Mouse (Mus musculus): Measurements from ENCODE around the gene Ptprb. TPM values are rescaled to one million over a fixed set of nuclear protein-coding genes. Genes with fewer than 3 reads are reported as not detected.

The Ptprb gene
- polyA plus RNA-seq, 1 experiment from 2014 or later = 3.2 TPM

DNA sequence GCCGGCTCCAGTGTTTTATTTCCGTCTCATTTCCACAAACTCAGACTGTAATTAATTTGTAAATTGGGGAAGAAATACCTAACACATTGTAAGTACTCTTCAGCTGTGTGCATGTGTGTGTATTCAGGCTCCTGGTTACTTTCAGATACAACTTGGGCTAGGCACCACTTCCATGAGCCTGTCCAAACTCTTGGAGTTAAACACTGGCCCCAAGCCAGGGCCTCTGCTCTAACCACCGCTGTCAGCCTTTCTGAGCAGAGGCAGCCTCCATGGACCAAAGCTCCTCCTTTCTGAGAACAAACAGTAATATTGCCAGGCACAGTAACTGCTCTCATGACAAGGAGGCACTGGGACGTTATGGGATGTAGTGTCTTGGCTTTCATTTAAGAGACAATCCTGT lies 101.5 kb downstream of the Ptprb start:
- Histone ChIP-seq H3K4me1 (ENCODE audit: control insufficient read depth, insufficient read depth, low read length) (no peaks in the 10 kb centered on the region), H3K36me3 (ENCODE audit: control insufficient read depth, insufficient read depth, low read length) (no peaks in the 10 kb centered on the region), H3K27me3 (replicated peaks; ENCODE audit: control insufficient read depth, insufficient read depth, low read length) (no peaks in the 10 kb centered on the region), H3K4me3 (ENCODE audit: low read length) (no peak overlapping the region), H3K9ac (ENCODE audit: low read depth, low read length) (no peak overlapping the region), H3K27ac (ENCODE audit: low read length) (no peak overlapping the region), H3K9me3 (ENCODE audit: control insufficient read depth, low read length) (no peaks in the 10 kb centered on the region), H3K4me2 (ENCODE audit: low read depth, low read length) (no peak overlapping the region)
- 57% methylated on average over 4 of the region's 4 CpGs for WGBS
- no peak for ATAC-seq

GRCm38 (mm10) chr10:116382826-116383685 lies 107.7 kb downstream of the Ptprb start:
- no peaks in the 10 kb centered on the region for H3K9me3 ChIP-seq (ENCODE audit: control insufficient read depth, low read length)
- H3K9ac ChIP-seq (ENCODE audit: low read depth, low read length) = no peak overlapping the region
- H3K27ac ChIP-seq (ENCODE audit: low read length) = no peak overlapping the region
- H3K27me3 ChIP-seq (replicated peaks; ENCODE audit: control insufficient read depth, insufficient read depth, low read length) = no peaks in the 10 kb centered on the region
- WGBS = 69% methylated on average over 13 of the region's 13 CpGs
- H3K4me2 ChIP-seq (ENCODE audit: low read depth, low read length) = no peak overlapping the region
- no peak for ATAC-seq
- H3K4me1 ChIP-seq (ENCODE audit: control insufficient read depth, insufficient read depth, low read length) = no peaks in the 10 kb centered on the region; the same call in 1 of the 2 replicates
- H3K36me3 ChIP-seq (ENCODE audit: control insufficient read depth, insufficient read depth, low read length) = no peaks in the 10 kb centered on the region
- no peak overlapping the region for H3K4me3 ChIP-seq (ENCODE audit: low read length)

DNA sequence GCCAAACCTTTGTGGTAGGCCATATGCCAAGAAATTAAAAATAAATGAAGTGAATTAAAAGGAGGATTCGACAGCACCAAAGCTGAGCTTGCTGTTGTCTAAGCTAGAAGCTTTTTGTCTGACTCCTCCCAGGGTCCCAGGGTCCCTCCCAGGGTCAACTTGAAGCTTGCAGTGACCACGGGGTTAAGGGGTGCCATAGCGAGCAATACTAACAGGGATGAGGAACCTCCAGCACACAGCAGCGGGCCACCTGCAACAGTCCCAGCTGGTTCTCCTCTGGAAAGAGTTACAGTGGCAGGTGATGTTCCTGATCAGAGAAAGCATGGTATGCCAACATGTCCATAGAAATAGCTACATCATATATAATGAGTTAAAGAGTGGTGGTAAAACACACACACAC lies 109.1 kb downstream of the Ptprb start:
- H3K4me3 ChIP-seq (ENCODE audit: low read length) = no peak overlapping the region
- no peak overlapping the region for H3K27ac ChIP-seq (ENCODE audit: low read length)
- ATAC-seq = no peak
- WGBS = 73% methylated on average over 4 of the region's 4 CpGs
- H3K9me3 ChIP-seq (ENCODE audit: control insufficient read depth, low read length) = no peaks in the 10 kb centered on the region
- no peaks in the 10 kb centered on the region for H3K27me3 ChIP-seq (replicated peaks; ENCODE audit: control insufficient read depth, insufficient read depth, low read length)
- no peak overlapping the region for H3K4me2 ChIP-seq (ENCODE audit: low read depth, low read length)
- H3K36me3 ChIP-seq (ENCODE audit: control insufficient read depth, insufficient read depth, low read length) = no peaks in the 10 kb centered on the region
- H3K9ac ChIP-seq (ENCODE audit: low read depth, low read length) = no peak overlapping the region
- no peaks in the 10 kb centered on the region; the same call in 1 of the 2 replicates for H3K4me1 ChIP-seq (ENCODE audit: control insufficient read depth, insufficient read depth, low read length)

DNA sequence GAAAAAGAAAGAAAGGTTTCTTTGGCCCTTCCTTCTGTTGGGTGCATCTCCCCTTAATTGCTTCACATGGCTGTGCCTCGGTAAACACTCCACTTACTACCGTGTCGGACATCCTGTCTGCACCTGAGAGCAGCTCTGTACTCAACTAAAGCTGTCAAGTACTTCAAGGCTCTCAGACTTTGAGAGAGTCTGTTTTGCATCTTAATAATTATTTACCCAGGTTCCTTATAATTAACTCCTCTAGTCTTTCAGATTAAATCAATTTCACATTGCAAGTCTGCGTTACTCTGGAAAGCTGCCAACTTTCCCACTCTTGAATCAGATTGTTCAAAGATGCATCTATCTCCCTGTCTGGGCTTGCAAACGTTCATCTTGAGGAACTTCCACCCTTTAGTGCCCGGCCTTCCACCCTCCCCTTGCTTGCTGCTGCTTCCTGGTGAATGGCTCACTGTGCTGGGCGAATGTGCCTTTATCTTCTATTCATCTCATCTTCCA lies 111.1 kb downstream of the Ptprb start:
- no peak overlapping the region for H3K4me2 ChIP-seq (ENCODE audit: low read depth, low read length)
- no peaks in the 10 kb centered on the region for H3K9me3 ChIP-seq (ENCODE audit: control insufficient read depth, low read length)
- H3K9ac ChIP-seq (ENCODE audit: low read depth, low read length) = no peak overlapping the region
- H3K27me3 ChIP-seq (replicated peaks; ENCODE audit: control insufficient read depth, insufficient read depth, low read length) = no peaks in the 10 kb centered on the region
- ATAC-seq = no peak
- 31% methylated on average over 7 of the region's 7 CpGs for WGBS
- H3K36me3 ChIP-seq (ENCODE audit: control insufficient read depth, insufficient read depth, low read length) = no peaks in the 10 kb centered on the region
- no peaks in the 10 kb centered on the region; the same call in 1 of the 2 replicates for H3K4me1 ChIP-seq (ENCODE audit: control insufficient read depth, insufficient read depth, low read length)
- H3K27ac ChIP-seq (ENCODE audit: low read length) = no peak overlapping the region
- no peak overlapping the region for H3K4me3 ChIP-seq (ENCODE audit: low read length)

DNA sequence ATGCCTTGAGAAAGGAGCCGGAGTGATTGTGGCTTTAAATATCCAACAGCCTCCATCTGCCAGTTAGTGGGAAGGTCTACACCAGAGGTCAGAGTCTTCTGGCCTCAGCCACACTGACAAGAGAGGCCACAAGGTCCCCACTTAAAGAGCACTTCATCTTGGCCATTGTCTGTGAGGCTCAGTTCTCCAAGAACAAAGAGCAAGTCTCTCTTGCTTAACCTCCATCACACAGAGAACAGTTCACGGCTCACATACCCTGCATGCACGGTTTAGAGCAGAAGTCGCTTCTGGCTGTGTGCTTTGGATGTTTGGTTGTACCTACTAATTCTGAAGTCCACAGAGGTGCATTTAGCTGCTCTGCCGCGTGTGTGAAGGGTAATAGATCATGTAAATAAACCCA lies 113.5 kb downstream of the Ptprb start:
- H3K4me3 ChIP-seq (ENCODE audit: low read length) = no peak overlapping the region
- H3K9me3 ChIP-seq (ENCODE audit: control insufficient read depth, low read length) = no peaks in the 10 kb centered on the region
- WGBS = 64% methylated on average over 6 of the region's 6 CpGs
- no peak overlapping the region for H3K9ac ChIP-seq (ENCODE audit: low read depth, low read length)
- no peaks in the 10 kb centered on the region for H3K36me3 ChIP-seq (ENCODE audit: control insufficient read depth, insufficient read depth, low read length)
- H3K4me2 ChIP-seq (ENCODE audit: low read depth, low read length) = no peak overlapping the region
- no peaks in the 10 kb centered on the region; the same call in 1 of the 2 replicates for H3K4me1 ChIP-seq (ENCODE audit: control insufficient read depth, insufficient read depth, low read length)
- no peak for ATAC-seq
- no peaks in the 10 kb centered on the region; the same call in 1 of the 2 replicates for H3K27me3 ChIP-seq (replicated peaks; ENCODE audit: control insufficient read depth, insufficient read depth, low read length)
- H3K27ac ChIP-seq (ENCODE audit: low read length) = no peak overlapping the region

DNA sequence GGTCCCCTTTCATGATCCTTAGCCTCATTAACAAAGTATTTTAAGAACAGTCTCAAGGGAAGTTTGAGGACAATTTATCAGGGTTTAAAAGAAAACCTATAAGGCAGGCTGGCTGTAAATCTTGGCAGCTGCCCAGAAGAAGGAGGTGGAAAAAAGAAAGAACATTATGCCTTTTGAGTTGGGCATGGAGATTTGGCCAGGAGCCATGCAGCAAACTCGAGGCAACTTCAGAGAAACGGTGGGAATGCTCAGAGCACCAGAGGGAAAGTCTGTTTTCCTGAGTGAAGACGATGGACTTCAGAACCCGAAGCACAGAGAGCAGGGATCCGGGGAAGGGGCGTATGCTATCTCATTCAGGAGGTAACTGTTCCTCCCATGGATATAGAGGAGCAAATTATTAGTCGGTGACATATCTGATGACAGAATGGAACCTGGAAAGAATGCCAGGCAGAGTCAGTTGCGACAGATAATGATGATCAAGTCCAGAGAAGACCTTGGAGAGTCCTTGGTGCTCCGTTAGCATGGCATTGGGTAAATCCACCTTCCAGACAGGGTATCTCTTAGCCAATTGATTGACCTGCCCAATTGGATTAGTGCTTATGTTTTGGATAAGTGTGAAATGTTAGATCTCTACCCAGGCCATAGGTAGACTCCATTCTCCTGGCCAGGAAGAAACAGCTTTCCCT lies 118.6 kb downstream of the Ptprb start:
- WGBS = 73% methylated on average over 9 of the region's 9 CpGs

DNA sequence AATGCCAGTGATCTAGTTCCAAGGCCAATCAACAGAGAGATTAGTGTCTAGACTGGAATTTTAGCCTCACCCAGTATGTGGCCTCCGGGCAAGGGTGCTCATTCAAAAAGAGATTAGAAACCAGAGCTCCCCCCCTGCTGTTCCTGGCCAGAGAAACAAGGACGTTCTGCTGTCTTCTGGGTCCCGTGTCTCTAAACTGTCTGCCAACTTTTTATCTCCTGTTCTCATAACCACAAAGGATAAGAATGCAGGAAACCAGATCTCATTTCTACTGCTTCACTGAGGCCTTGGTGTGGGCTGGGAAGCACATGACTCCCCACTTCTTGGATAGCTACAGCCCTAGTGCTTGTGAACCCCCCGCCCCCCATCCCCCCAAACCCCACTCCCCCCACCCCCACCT lies 119.3 kb downstream of the Ptprb start:
- H3K9ac ChIP-seq (ENCODE audit: low read depth, low read length) = no peak overlapping the region
- no peaks in the 10 kb centered on the region for H3K4me1 ChIP-seq (ENCODE audit: control insufficient read depth, insufficient read depth, low read length)
- H3K9me3 ChIP-seq (ENCODE audit: control insufficient read depth, low read length) = no peaks in the 10 kb centered on the region
- no peak for ATAC-seq
- no peak overlapping the region for H3K4me3 ChIP-seq (ENCODE audit: low read length)
- H3K4me2 ChIP-seq (ENCODE audit: low read depth, low read length) = no peak overlapping the region
- H3K27ac ChIP-seq (ENCODE audit: low read length) = no peak overlapping the region
- 42% methylated on average over 4 of the region's 4 CpGs for WGBS
- no peaks in the 10 kb centered on the region; the same call in 1 of the 2 replicates for H3K27me3 ChIP-seq (replicated peaks; ENCODE audit: control insufficient read depth, insufficient read depth, low read length)
- no peaks in the 10 kb centered on the region for H3K36me3 ChIP-seq (ENCODE audit: control insufficient read depth, insufficient read depth, low read length)

More for the DNA sequence above, 118.6 kb downstream of the Ptprb start:
- Histone ChIP-seq H3K4me3 (ENCODE audit: low read length) (no peak overlapping the region), H3K9ac (ENCODE audit: low read depth, low read length) (no peak overlapping the region), H3K9me3 (ENCODE audit: control insufficient read depth, low read length) (no peaks in the 10 kb centered on the region), H3K4me1 (ENCODE audit: control insufficient read depth, insufficient read depth, low read length) (no peaks in the 10 kb centered on the region), H3K36me3 (ENCODE audit: control insufficient read depth, insufficient read depth, low read length) (no peaks in the 10 kb centered on the region), H3K27ac (ENCODE audit: low read length) (no peak overlapping the region), H3K4me2 (ENCODE audit: low read depth, low read length) (no peak overlapping the region), H3K27me3 (replicated peaks; ENCODE audit: control insufficient read depth, insufficient read depth, low read length) (no peaks in the 10 kb centered on the region; the same call in 1 of the 2 replicates)
- no peak for ATAC-seq

GRCm38 (mm10) chr10:116396279-116396678 lies 121.0 kb downstream of the Ptprb start:
- Histone ChIP-seq H3K27ac (ENCODE audit: low read length) (no peak overlapping the region), H3K36me3 (ENCODE audit: control insufficient read depth, insufficient read depth, low read length) (no peaks in the 10 kb centered on the region), H3K27me3 (replicated peaks; ENCODE audit: control insufficient read depth, insufficient read depth, low read length) (no peaks in the 10 kb centered on the region; the same call in 1 of the 2 replicates), H3K4me1 (ENCODE audit: control insufficient read depth, insufficient read depth, low read length) (no peaks in the 10 kb centered on the region), H3K9me3 (ENCODE audit: control insufficient read depth, low read length) (no peaks in the 10 kb centered on the region), H3K9ac (ENCODE audit: low read depth, low read length) (no peak overlapping the region), H3K4me2 (ENCODE audit: low read depth, low read length) (no peak overlapping the region), H3K4me3 (ENCODE audit: low read length) (no peak overlapping the region)
- no peak for ATAC-seq
- WGBS = 71% methylated on average over 5 of the region's 5 CpGs

GRCm38 (mm10) chr10:116396966-116397365 lies 121.6 kb downstream of the Ptprb start:
- Histone ChIP-seq H3K4me1 (ENCODE audit: control insufficient read depth, insufficient read depth, low read length) (no peaks in the 10 kb centered on the region), H3K27me3 (replicated peaks; ENCODE audit: control insufficient read depth, insufficient read depth, low read length) (no peaks in the 10 kb centered on the region; the same call in 1 of the 2 replicates), H3K4me2 (ENCODE audit: low read depth, low read length) (no peak overlapping the region), H3K9ac (ENCODE audit: low read depth, low read length) (no peak overlapping the region), H3K9me3 (ENCODE audit: control insufficient read depth, low read length) (no peaks in the 10 kb centered on the region), H3K27ac (ENCODE audit: low read length) (no peak overlapping the region), H3K36me3 (ENCODE audit: control insufficient read depth, insufficient read depth, low read length) (no peaks in the 10 kb centered on the region), H3K4me3 (ENCODE audit: low read length) (no peak overlapping the region)
- WGBS = 84% methylated on average over 13 of the region's 13 CpGs
- no peak for ATAC-seq

Measured in intestine, embryonic 16.5 days (tissue).